In the genomic region with DNA sequence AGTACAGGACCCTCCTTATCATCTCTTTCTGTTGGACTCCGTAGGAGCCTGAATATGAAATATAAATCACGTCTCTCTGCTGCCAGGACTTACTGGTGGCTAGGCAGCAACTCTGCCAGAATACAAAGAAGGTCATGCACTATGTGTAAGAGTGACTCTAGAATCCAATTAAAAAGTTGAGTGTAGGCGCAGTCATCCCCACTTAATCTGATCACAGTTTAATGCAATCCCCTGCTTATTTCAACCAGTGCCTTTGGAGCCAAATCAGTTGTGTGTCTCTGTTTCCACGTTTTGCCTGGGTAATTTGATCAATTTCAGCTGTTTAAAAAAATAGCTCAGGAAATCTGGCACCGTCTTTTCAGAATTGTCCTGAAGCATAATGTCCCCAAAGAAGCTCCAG, we compare ENCODE assay signal across 24 mouse cellular contexts. TPM values are rescaled to one million over a fixed set of nuclear protein-coding genes. Genes with fewer than 3 reads are reported as not detected.
DNase-seq lines count a peak whose midpoint lies in the region; ATAC-seq and TF ChIP-seq lines count a peak whose summit lies in the region.
"Had no signal": no experiment of that assay in that cellular context is flagged by ENCODE, and none has a peak within 500 bp of the region (broad histone marks: within the 10 kb centered on the region; RNA-seq: fewer than 3 reads in every experiment).

No protein-coding gene starts in this region.

- H3K27ac ChIP-seq in forebrain, embryonic 13.5 days = no peak overlapping the region
- no peak overlapping the region for H3K27ac ChIP-seq in forebrain, postnatal 0 days (ENCODE audit: low read depth, low read length)
- H3K27ac ChIP-seq: embryonic facial prominence, embryonic 10.5 days; embryonic facial prominence, embryonic 12.5 days had no signal

- no peaks in the 10 kb centered on the region for H3K9me3 ChIP-seq in forebrain, embryonic 13.5 days (replicated peaks)
- no peaks in the 10 kb centered on the region for H3K9me3 ChIP-seq in forebrain, postnatal 0 days (ENCODE audit: low read length)
- H3K9me3 ChIP-seq: embryonic facial prominence, embryonic 10.5 days; embryonic facial prominence, embryonic 12.5 days; G1E had no signal

- H3K4me3 ChIP-seq in forebrain, embryonic 13.5 days = no peak overlapping the region
- H3K4me3 ChIP-seq in forebrain, postnatal 0 days (ENCODE audit: low read depth, low read length) = no peak overlapping the region
- H3K4me3 ChIP-seq: embryonic facial prominence, embryonic 10.5 days; embryonic facial prominence, embryonic 12.5 days had no signal

- no peaks in the 10 kb centered on the region for H3K4me1 ChIP-seq in forebrain, embryonic 13.5 days
- no peaks in the 10 kb centered on the region for H3K4me1 ChIP-seq in forebrain, postnatal 0 days (ENCODE audit: insufficient read depth)
- H3K4me1 ChIP-seq: embryonic facial prominence, embryonic 10.5 days; embryonic facial prominence, embryonic 12.5 days had no signal

- H3K4me2 ChIP-seq in forebrain, embryonic 13.5 days = no peak overlapping the region
- H3K4me2 ChIP-seq in forebrain, postnatal 0 days (ENCODE audit: low read depth) = no peak overlapping the region
- H3K4me2 ChIP-seq: embryonic facial prominence, embryonic 12.5 days had no signal

- TF ChIP-seq CTCF in forebrain, postnatal 0 days (IDR thresholded peaks at IDR 0.05; ENCODE audit: low read depth) = no peak
- no peak for TF ChIP-seq CTCF in brain, embryonic 14.5 days (IDR thresholded peaks at IDR 0.05; ENCODE audit: borderline replicate concordance, extremely low read depth, insufficient read depth, insufficient read length)

- H3K36me3 ChIP-seq in forebrain, embryonic 13.5 days (ENCODE audit: poor library complexity, severe bottlenecking) = no peaks in the 10 kb centered on the region
- H3K36me3 ChIP-seq in forebrain, postnatal 0 days (ENCODE audit: insufficient read depth) = no peaks in the 10 kb centered on the region
- H3K36me3 ChIP-seq: embryonic facial prominence, embryonic 10.5 days; embryonic facial prominence, embryonic 12.5 days; G1E had no signal

- ATAC-seq in forebrain, embryonic 13.5 days = 0 out of 2 replicates have a peak, but pooled peaks have one; percentile 24
- ATAC-seq in forebrain, postnatal 0 days = no peak
- ATAC-seq: activated CD4-positive, CD25-positive, alpha-beta regulatory T cell, adult 4 months; CD4-positive, CD25-positive, alpha-beta regulatory T cell, adult 4 months; forebrain, embryonic 14.5 days; forebrain, embryonic 16.5 days; Patski had no signal

- H3K27me3 ChIP-seq in forebrain, embryonic 13.5 days = no peaks in the 10 kb centered on the region
- H3K27me3 ChIP-seq in forebrain, postnatal 0 days (ENCODE audit: insufficient read depth, low read length) = no peaks in the 10 kb centered on the region
- H3K27me3 ChIP-seq: CH12.LX; embryonic facial prominence, embryonic 12.5 days; Patski had no signal

- TF ChIP-seq POLR2A in brain, embryonic 14.5 days (IDR thresholded peaks at IDR 0.05; ENCODE audit: borderline replicate concordance, extremely low read depth, insufficient read depth, insufficient read length, poor library complexity, severe bottlenecking) = no peak

- 38% methylated on average over 5 of the region's 5 CpGs for WGBS in forebrain, embryonic 13.5 days
- 44% methylated on average over 5 of the region's 5 CpGs for WGBS in forebrain, postnatal 0 days

- no peak overlapping the region for H3K9ac ChIP-seq in forebrain, embryonic 13.5 days
- no peak overlapping the region for H3K9ac ChIP-seq in forebrain, postnatal 0 days
- H3K9ac ChIP-seq: embryonic facial prominence, embryonic 12.5 days had no signal

- no peak for DNase-seq in forebrain, postnatal 0 days
- peak; percentile 19 for DNase-seq in brain, embryonic 14.5 days (ENCODE audit: low read depth)
- DNase-seq in retina, postnatal 1 day = peak; percentile 64
- DNase-seq in urinary bladder, adult 2 months (ENCODE audit: low spot score) = no peak
- DNase-seq: adrenal gland, adult 8-10 months; adrenal gland, postnatal 25 days; B cell, adult 2 months; cerebellum, adult 11-12 months; cerebellum, adult 2 months; cerebellum, adult 9-10 months; cerebellum, postnatal 10 days; cerebellum, postnatal 25 days had no signal

RNA-seq across cellular contexts. Expression of a gene that starts 34.7 kb away (rescaled TPM):
- polyA plus RNA-seq in forebrain, embryonic 13.5 days (2015; fragmentation: Nextera tagmentation; extraction: Ambion mirVana) = 2.0 and 7.6 TPM in 2 replicates
- total RNA-seq in forebrain, postnatal 0 days (2014; rRNA removed) = 2.6 and 8.4 TPM in 2 replicates
- 0.19 and 0.50 TPM in 2 replicates for polyA plus RNA-seq in forebrain, postnatal 0 days (2015; fragmentation: Nextera tagmentation; extraction: Ambion mirVana)
- 2.3 and 2.5 TPM in 2 replicates for polyA plus RNA-seq in brain, embryonic 14.5 days (2012; rRNA removed)
- not detected in 2 replicates for polyA plus RNA-seq in urinary bladder, adult 2 months (2012; rRNA removed)
- total RNA-seq: adrenal gland, adult 18-20 months; adrenal gland, adult 8-10 months; adrenal gland, postnatal 25 days had no signal
- polyA plus RNA-seq: CD4-positive, CD25-positive, alpha-beta regulatory T cell, adult 4 months; cerebellum, adult 2 months; cortical plate, adult 2 months; G1E had no signal

Comparison
In these comparisons a context has a peak if more than half of its experiments do, and no peak if none do; other contexts are left out.
1. DNase-seq: peak in brain, embryonic 14.5 days (single experiment) and retina, postnatal 1 day (single experiment); none in forebrain, postnatal 0 days (single experiment) and urinary bladder, adult 2 months (single experiment).